Mouse (Mus musculus): ENCODE measurements at regions not wholly inside any gene's neighbourhood (a gene's known extent, or its start where the extent isn't known, plus 50 kb on each side); places are given as distances from the start of the nearest gene placed in this dataset.

DNA sequence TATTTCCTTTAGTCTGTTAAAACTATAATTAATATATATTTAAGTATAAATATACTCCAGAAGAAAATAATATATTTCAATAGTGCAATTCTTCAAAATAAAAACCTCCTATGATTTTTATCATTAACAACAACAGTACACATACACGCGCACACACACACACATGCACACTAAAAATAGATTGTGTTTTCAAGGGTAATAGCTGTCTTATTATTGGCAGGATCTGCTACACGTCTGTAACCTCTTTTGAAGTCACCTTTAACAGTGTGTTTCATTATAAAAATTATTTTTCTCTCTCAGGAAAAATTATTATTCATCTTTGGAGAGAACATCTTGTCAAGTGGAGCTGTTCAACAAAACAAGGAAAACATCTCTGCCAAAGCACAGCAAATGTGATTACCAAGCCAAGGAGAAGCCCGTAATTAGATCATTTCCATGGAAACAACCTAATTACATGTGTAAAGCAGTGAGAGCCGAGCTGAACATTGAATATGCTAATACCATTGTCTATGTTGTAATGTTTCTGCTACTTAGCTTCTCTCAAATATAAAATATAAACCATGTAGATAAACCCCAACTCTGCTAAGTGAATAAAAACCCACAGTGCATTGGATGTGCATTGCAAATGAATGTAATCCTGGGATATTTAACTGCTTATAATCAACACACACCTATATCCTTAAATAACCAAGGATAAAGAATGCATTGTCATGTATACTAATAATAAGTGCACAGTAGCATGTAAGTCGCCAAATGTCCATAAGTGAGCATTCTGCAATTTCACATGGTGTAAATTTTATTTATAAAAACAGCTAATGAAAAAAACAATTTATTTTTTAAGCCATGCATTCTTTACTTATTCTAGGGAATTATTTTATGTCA, 719.4 kb upstream of the Tbl1xr1 start:
- no peaks in the 10 kb centered on the region for H3K27me3 ChIP-seq (ENCODE audit: control insufficient read depth, insufficient read depth, low read depth, low read length)
- H3K4me2 ChIP-seq (ENCODE audit: low read depth, low read length), result no peak overlapping the region
- ATAC-seq (ENCODE audit: low read depth), result no peak
- no peak overlapping the region for H3K27ac ChIP-seq (ENCODE audit: low read length)
- no peaks in the 10 kb centered on the region for H3K4me1 ChIP-seq (ENCODE audit: control insufficient read depth, low read depth, low read length)
- no peak overlapping the region for H3K4me3 ChIP-seq (ENCODE audit: low read depth, low read length)
- no peak overlapping the region for H3K9ac ChIP-seq (ENCODE audit: low read depth, low read length)
- H3K36me3 ChIP-seq (ENCODE audit: control insufficient read depth, insufficient read depth), result no peaks in the 10 kb centered on the region
- H3K9me3 ChIP-seq (replicated peaks; ENCODE audit: control insufficient read depth, low read length), result no peaks in the 10 kb centered on the region
- 50% methylated on average over 6 of the region's 6 CpGs for WGBS (ENCODE audit: insufficient replicate concordance)

DNA sequence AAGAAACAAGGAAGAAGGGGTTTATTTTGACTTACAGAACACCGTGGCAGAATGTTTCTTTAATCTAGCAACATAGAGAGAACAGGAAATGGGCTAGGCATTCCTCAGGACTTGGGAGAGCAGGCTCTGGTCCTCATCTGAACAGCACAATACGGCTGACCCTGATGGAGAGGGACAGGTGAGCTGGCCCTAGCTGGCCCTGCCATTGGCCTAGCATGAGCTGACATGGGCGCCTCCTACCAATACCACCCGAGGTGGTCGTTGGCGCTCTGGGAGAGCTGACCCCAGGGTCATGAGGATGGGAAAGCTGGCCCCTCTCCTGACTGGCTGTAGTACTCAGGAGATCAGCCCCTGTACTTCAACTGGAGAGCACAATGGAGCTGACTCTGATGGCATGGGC, 718.4 kb upstream of the Tbl1xr1 start:
- Histone ChIP-seq H3K9me3 (replicated peaks; ENCODE audit: control insufficient read depth, low read length) (no peaks in the 10 kb centered on the region), H3K36me3 (ENCODE audit: control insufficient read depth, insufficient read depth) (no peaks in the 10 kb centered on the region), H3K27me3 (ENCODE audit: control insufficient read depth, insufficient read depth, low read depth, low read length) (no peaks in the 10 kb centered on the region), H3K9ac (ENCODE audit: low read depth, low read length) (no peak overlapping the region), H3K4me1 (ENCODE audit: control insufficient read depth, low read depth, low read length) (no peaks in the 10 kb centered on the region), H3K4me3 (ENCODE audit: low read depth, low read length) (no peak overlapping the region), H3K27ac (ENCODE audit: low read length) (no peak overlapping the region), H3K4me2 (ENCODE audit: low read depth, low read length) (no peak overlapping the region)
- no peak for ATAC-seq (ENCODE audit: low read depth)
- 74% methylated on average over 6 of the region's 6 CpGs for WGBS (ENCODE audit: insufficient replicate concordance)

DNA sequence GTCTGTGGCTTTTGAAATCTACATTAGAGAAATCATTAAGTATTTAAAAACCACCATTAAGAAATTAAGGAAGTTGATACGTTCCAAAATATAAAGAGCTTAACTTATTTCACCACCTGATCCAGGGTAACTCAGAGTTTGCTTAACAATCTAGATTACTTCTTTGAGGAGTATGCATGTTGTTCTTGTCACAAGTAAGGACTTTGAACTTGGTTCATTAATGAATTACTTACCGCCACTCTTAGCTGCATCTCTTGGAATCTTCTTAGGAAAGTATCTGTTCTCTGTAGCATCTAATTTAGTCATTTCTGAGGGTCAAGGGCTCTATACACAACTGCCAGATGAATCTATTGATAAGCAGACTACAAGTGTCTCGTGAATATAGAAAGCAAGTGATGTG, 715.4 kb upstream of the Tbl1xr1 start:
- no peaks in the 10 kb centered on the region for H3K36me3 ChIP-seq (ENCODE audit: control insufficient read depth, insufficient read depth)
- no peaks in the 10 kb centered on the region for H3K4me1 ChIP-seq (ENCODE audit: control insufficient read depth, low read depth, low read length)
- no peak overlapping the region for H3K4me2 ChIP-seq (ENCODE audit: low read depth, low read length)
- no peaks in the 10 kb centered on the region for H3K27me3 ChIP-seq (ENCODE audit: control insufficient read depth, insufficient read depth, low read depth, low read length)
- no peak overlapping the region for H3K27ac ChIP-seq (ENCODE audit: low read length)
- no peak for ATAC-seq (ENCODE audit: low read depth)
- 58% methylated on average over 3 of the region's 3 CpGs for WGBS (ENCODE audit: insufficient replicate concordance)
- H3K9me3 ChIP-seq (replicated peaks; ENCODE audit: control insufficient read depth, low read length), result no peaks in the 10 kb centered on the region
- H3K9ac ChIP-seq (ENCODE audit: low read depth, low read length), result no peak overlapping the region
- no peak overlapping the region for H3K4me3 ChIP-seq (ENCODE audit: low read depth, low read length)

DNA sequence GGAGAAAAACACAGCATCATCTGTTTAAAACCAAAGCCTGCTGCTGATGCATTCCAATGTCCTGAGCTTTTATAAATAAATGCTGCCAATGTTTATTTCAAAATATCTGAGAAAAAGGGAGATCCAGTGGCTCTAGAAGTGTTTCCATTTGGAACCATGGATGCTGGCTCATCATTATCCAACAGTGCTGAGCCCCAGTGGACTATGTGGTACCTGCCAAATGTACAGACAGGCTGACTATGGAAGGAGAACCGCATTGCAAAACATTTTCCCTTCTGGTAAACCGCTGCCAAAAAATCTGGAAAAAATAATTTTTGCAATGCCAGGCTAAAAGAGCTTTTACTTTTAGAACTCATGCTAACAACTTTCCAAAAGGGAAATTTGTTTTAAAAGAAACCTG, 696.6 kb upstream of the Tbl1xr1 start:
- WGBS (ENCODE audit: insufficient replicate concordance), result 54% methylated on average over 2 of the region's 2 CpGs
- no peak overlapping the region for H3K4me2 ChIP-seq (ENCODE audit: low read depth, low read length)
- no peaks in the 10 kb centered on the region for H3K9me3 ChIP-seq (replicated peaks; ENCODE audit: control insufficient read depth, low read length)
- no peak overlapping the region for H3K27ac ChIP-seq (ENCODE audit: low read length)
- H3K36me3 ChIP-seq (ENCODE audit: control insufficient read depth, insufficient read depth), result no peaks in the 10 kb centered on the region
- H3K4me3 ChIP-seq (ENCODE audit: low read depth, low read length), result no peak overlapping the region
- no peaks in the 10 kb centered on the region for H3K27me3 ChIP-seq (ENCODE audit: control insufficient read depth, insufficient read depth, low read depth, low read length)
- no peak overlapping the region for H3K9ac ChIP-seq (ENCODE audit: low read depth, low read length)
- ATAC-seq (ENCODE audit: low read depth), result no peak
- H3K4me1 ChIP-seq (ENCODE audit: control insufficient read depth, low read depth, low read length), result no peaks in the 10 kb centered on the region

DNA sequence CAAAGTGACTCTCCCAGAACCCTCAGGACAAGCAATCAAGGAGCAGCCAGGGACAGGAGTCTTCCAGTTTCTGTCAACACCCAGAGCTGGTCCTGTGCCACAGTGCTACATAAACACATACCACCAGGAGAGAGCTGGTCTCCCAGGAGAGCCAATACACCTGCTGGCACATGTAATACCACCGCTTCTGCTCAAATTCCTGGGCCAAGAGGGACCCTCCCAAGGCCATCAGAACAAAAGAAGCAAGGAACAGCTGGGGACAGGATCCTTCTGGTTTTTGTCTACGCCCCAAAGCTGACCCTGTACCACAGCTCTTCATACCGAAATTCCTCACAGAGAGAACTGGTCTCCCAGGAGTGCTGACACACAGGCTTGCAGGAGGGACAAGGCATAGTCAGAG, 695.4 kb upstream of the Tbl1xr1 start:
- 55% methylated on average over 3 of the region's 3 CpGs for WGBS (ENCODE audit: insufficient replicate concordance)
- H3K27me3 ChIP-seq (ENCODE audit: control insufficient read depth, insufficient read depth, low read depth, low read length), result no peaks in the 10 kb centered on the region
- no peaks in the 10 kb centered on the region for H3K9me3 ChIP-seq (replicated peaks; ENCODE audit: control insufficient read depth, low read length)
- H3K4me2 ChIP-seq (ENCODE audit: low read depth, low read length), result no peak overlapping the region
- H3K4me3 ChIP-seq (ENCODE audit: low read depth, low read length), result no peak overlapping the region
- H3K27ac ChIP-seq (ENCODE audit: low read length), result no peak overlapping the region
- H3K4me1 ChIP-seq (ENCODE audit: control insufficient read depth, low read depth, low read length), result no peaks in the 10 kb centered on the region
- no peak overlapping the region for H3K9ac ChIP-seq (ENCODE audit: low read depth, low read length)
- H3K36me3 ChIP-seq (ENCODE audit: control insufficient read depth, insufficient read depth), result no peaks in the 10 kb centered on the region
- no peak for ATAC-seq (ENCODE audit: low read depth)

DNA sequence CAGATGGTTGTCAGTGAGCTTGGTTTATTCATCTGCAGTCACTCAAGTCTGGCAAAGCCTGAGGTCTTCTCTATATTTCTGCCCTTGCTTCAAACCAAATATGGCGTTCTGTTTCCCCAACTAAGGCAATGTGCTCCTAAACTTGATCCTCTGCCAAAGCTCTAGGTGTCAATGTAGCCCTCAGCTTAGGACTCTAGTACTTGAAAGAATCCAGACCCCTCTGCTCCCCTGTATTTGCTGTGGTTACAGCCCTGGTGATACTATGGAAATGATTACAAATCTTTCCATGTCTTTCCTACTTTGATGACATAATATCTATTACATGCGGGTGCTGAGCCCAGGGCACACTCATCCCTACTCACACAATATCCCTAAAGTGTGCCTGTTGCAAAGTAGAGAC, 672.9 kb upstream of the Tbl1xr1 start:
- no peak overlapping the region for H3K9ac ChIP-seq (ENCODE audit: low read depth, low read length)
- no peak overlapping the region for H3K4me2 ChIP-seq (ENCODE audit: low read depth, low read length)
- no peak overlapping the region for H3K4me3 ChIP-seq (ENCODE audit: low read depth, low read length)
- no peaks in the 10 kb centered on the region for H3K36me3 ChIP-seq (ENCODE audit: control insufficient read depth, insufficient read depth)
- no peaks in the 10 kb centered on the region for H3K27me3 ChIP-seq (ENCODE audit: control insufficient read depth, insufficient read depth, low read depth, low read length)
- 60% methylated on average over 2 of the region's 2 CpGs for WGBS (ENCODE audit: insufficient replicate concordance)
- no peaks in the 10 kb centered on the region for H3K9me3 ChIP-seq (replicated peaks; ENCODE audit: control insufficient read depth, low read length)
- no peak for ATAC-seq (ENCODE audit: low read depth)
- H3K4me1 ChIP-seq (ENCODE audit: control insufficient read depth, low read depth, low read length), result no peaks in the 10 kb centered on the region
- no peak overlapping the region for H3K27ac ChIP-seq (ENCODE audit: low read length)

DNA sequence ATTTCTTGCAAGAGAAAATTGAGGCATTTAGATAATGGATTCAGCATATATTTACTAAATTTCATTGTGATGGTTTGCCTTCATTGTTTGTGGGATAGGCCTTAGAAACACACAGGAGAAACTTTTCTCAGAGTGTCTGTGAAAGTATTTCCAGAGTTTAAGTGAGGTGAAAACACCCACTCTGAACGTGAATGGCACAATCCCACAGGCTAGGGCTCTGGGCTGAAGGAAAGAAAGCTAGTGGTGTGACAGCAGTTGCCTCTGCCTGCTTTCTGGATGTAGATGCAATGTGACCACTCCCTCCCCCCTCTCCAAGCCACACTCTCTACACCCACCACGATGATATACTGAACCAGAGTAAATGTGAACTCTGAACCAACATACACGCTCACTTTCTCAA, 672.4 kb upstream of the Tbl1xr1 start:
- Histone ChIP-seq H3K4me2 (ENCODE audit: low read depth, low read length) (no peak overlapping the region), H3K9ac (ENCODE audit: low read depth, low read length) (no peak overlapping the region), H3K4me3 (ENCODE audit: low read depth, low read length) (no peak overlapping the region), H3K27ac (ENCODE audit: low read length) (no peak overlapping the region), H3K36me3 (ENCODE audit: control insufficient read depth, insufficient read depth) (no peaks in the 10 kb centered on the region), H3K9me3 (replicated peaks; ENCODE audit: control insufficient read depth, low read length) (no peaks in the 10 kb centered on the region), H3K4me1 (ENCODE audit: control insufficient read depth, low read depth, low read length) (no peaks in the 10 kb centered on the region), H3K27me3 (ENCODE audit: control insufficient read depth, insufficient read depth, low read depth, low read length) (no peaks in the 10 kb centered on the region)
- 46% methylated on average over 3 of the region's 3 CpGs for WGBS (ENCODE audit: insufficient replicate concordance)
- ATAC-seq (ENCODE audit: low read depth), result no peak

DNA sequence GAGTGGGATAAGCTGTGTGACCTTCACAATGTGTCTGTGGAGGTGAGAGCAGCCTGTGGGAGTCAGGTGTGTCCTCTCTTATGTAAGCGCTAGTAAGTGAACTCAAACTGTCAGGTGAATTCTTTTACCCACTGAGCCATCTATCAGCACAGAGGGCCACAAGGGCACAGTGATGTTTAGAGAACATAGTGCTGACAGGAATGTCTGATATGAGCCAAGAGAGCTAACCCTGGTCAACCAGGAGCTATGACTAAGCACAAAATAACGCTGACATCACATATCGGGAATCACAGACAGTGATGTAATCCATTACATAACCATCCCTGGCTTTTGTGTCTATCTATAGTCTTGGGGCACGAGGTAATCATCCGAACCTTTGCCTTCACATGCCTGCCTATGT, 669.4 kb upstream of the Tbl1xr1 start:
- no peak for ATAC-seq (ENCODE audit: low read depth)
- no peaks in the 10 kb centered on the region for H3K27me3 ChIP-seq (ENCODE audit: control insufficient read depth, insufficient read depth, low read depth, low read length)
- no peak overlapping the region for H3K4me3 ChIP-seq (ENCODE audit: low read depth, low read length)
- no peak overlapping the region for H3K27ac ChIP-seq (ENCODE audit: low read length)
- WGBS (ENCODE audit: insufficient replicate concordance), result 62% methylated on average over 5 of the region's 5 CpGs
- no peaks in the 10 kb centered on the region for H3K4me1 ChIP-seq (ENCODE audit: control insufficient read depth, low read depth, low read length)
- H3K4me2 ChIP-seq (ENCODE audit: low read depth, low read length), result no peak overlapping the region
- H3K9me3 ChIP-seq (replicated peaks; ENCODE audit: control insufficient read depth, low read length), result no peaks in the 10 kb centered on the region
- H3K36me3 ChIP-seq (ENCODE audit: control insufficient read depth, insufficient read depth), result no peaks in the 10 kb centered on the region
- H3K9ac ChIP-seq (ENCODE audit: low read depth, low read length), result no peak overlapping the region

DNA sequence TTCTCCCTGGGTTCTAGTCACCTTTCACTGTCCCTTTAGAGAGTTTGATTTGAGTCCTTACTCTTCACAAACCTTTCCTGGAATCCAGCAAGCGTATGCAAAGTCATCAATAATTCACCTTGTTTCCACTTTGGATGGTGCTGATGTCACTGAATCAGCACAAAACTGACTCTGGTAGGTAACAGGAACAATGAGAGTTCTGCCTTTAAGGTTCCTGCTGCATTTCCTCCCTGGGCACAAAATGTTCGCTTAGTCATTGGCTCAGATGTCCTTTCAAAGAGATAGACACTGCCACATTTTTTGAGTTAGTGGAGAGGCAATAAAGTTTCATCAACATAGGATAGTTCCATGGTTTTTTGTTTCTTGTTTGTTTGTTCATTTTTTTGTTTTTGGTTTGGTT, 664.4 kb upstream of the Tbl1xr1 start:
- H3K36me3 ChIP-seq (ENCODE audit: control insufficient read depth, insufficient read depth), result no peaks in the 10 kb centered on the region
- no peaks in the 10 kb centered on the region for H3K9me3 ChIP-seq (replicated peaks; ENCODE audit: control insufficient read depth, low read length)
- ATAC-seq (ENCODE audit: low read depth), result no peak
- no peak overlapping the region for H3K9ac ChIP-seq (ENCODE audit: low read depth, low read length)
- H3K4me1 ChIP-seq (ENCODE audit: control insufficient read depth, low read depth, low read length), result no peaks in the 10 kb centered on the region
- H3K4me2 ChIP-seq (ENCODE audit: low read depth, low read length), result no peak overlapping the region
- no peaks in the 10 kb centered on the region for H3K27me3 ChIP-seq (ENCODE audit: control insufficient read depth, insufficient read depth, low read depth, low read length)
- H3K27ac ChIP-seq (ENCODE audit: low read length), result no peak overlapping the region
- 46% methylated on average over 2 of the region's 2 CpGs for WGBS (ENCODE audit: insufficient replicate concordance)
- H3K4me3 ChIP-seq (ENCODE audit: low read depth, low read length), result no peak overlapping the region

All from liver, embryonic 16.5 days (tissue).